Mouse (Mus musculus) bone marrow macrophage, adult 2 months (primary cell): Measurements from ENCODE around the gene Tmem237.

Experiments used
- CTCF ChIP-seq: IDR thresholded peaks from 2 replicates; pipeline ENCODE4 v1.5.1; 2012; ENCODE audit warnings: low read depth, mild to moderate bottlenecking, low read length, moderate library complexity
- POLR2A ChIP-seq: IDR thresholded peaks from 2 replicates; pipeline ENCODE4 v1.6.1; 2012; ENCODE audit warnings: mild to moderate bottlenecking, low read depth, low read length, borderline replicate concordance

GRCm38 (mm10) chr1:59152346-59152745, 32.1 kb upstream of the Tmem237 start:
- TF ChIP-seq POLR2A (no peak), CTCF (no peak)
